Mouse (Mus musculus): ENCODE results near the gene Smad9.

- TF ChIP-seq CTCF (IDR thresholded peaks at IDR 0.05; ENCODE audit: low read depth) (no peak), EP300 (IDR thresholded peaks at IDR 0.05; ENCODE audit: low read depth) (no peak)
These were observed 23.0 kb upstream of the Smad9 start for GRCm38 (mm10) chr3:54732371-54732770.

Data from liver, embryonic 14.5 days (tissue).